9 mouse cellular contexts compared by ENCODE assay signal in the genomic region with DNA sequence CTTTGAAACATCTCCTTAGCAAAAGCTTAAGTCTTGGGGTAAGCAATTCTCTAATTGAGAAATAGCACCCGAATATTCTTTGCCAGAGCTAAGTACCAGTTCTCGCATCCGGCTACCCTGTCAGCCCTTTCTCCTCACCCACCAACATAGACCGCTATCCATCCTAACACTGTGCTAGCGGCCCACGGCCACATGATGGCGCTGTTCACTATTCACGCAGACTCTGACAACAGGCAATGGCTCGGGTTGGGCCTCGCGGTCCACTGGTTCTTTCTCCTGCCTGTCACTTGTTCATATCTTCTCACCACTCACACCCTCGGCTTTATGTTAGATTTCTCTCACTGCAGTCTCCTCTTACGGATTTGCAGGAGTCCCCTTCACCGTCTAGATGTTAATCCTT. TPM values are rescaled to one million over a fixed set of nuclear protein-coding genes. Genes with fewer than 3 reads are reported as not detected.
A peak's percentile ranks its signal among the peaks of the same experiment; 100 is the strongest.
DNase-seq lines count a peak whose midpoint lies in the region; ATAC-seq and TF ChIP-seq lines count a peak whose summit lies in the region.
"Had no signal": no experiment of that assay in that cellular context is flagged by ENCODE, and none has a peak within 500 bp of the region (broad histone marks: within the 10 kb centered on the region; RNA-seq: fewer than 3 reads in every experiment).

No protein-coding gene starts in this region.

- no peaks in the 10 kb centered on the region for H3K9me3 ChIP-seq in forebrain, postnatal 0 days (ENCODE audit: low read length)
- peaks cover 5% of the 10 kb centered on the region; the same call in 1 of the 2 replicates for H3K9me3 ChIP-seq in forebrain, embryonic 10.5 days
- H3K9me3 ChIP-seq in kidney, postnatal 0 days (replicated peaks; ENCODE audit: low read length): no peaks in the 10 kb centered on the region

- TF ChIP-seq POLR2A in cortical plate, adult 2 months (IDR thresholded peaks at IDR 0.05; ENCODE audit: extremely low read depth, insufficient read depth, low read length): no peak
- no peak for TF ChIP-seq POLR2A in testis, adult 2 months (IDR thresholded peaks at IDR 0.05; ENCODE audit: control insufficient read depth, low read depth, low read length)

- no peaks in the 10 kb centered on the region for H3K36me3 ChIP-seq in forebrain, postnatal 0 days (ENCODE audit: insufficient read depth)
- no peaks in the 10 kb centered on the region for H3K36me3 ChIP-seq in forebrain, embryonic 10.5 days (replicated peaks)
- H3K36me3 ChIP-seq in kidney, postnatal 0 days (ENCODE audit: insufficient read depth, low read length): no peaks in the 10 kb centered on the region
- H3K36me3 ChIP-seq in testis, adult 2 months (ENCODE audit: control insufficient read depth, insufficient read depth, low read length): no peaks in the 10 kb centered on the region

- no peaks in the 10 kb centered on the region for H3K27me3 ChIP-seq in forebrain, postnatal 0 days (ENCODE audit: insufficient read depth, low read length)
- H3K27me3 ChIP-seq in forebrain, embryonic 10.5 days (ENCODE audit: poor library complexity, severe bottlenecking): no peaks in the 10 kb centered on the region
- no peaks in the 10 kb centered on the region for H3K27me3 ChIP-seq in kidney, postnatal 0 days (ENCODE audit: insufficient read depth, low read length)
- no peaks in the 10 kb centered on the region for H3K27me3 ChIP-seq in testis, adult 2 months (ENCODE audit: control insufficient read depth, insufficient read depth, low read length)

- peak; percentile 53 for TF ChIP-seq CTCF in forebrain, postnatal 0 days (IDR thresholded peaks at IDR 0.05; ENCODE audit: low read depth)
- TF ChIP-seq CTCF in cortical plate, adult 2 months (IDR thresholded peaks at IDR 0.05; ENCODE audit: extremely low read depth, insufficient read depth, low read length): peak; percentile 36
- peak; percentile 75 for TF ChIP-seq CTCF in kidney, postnatal 0 days (IDR thresholded peaks at IDR 0.05; ENCODE audit: low read depth)
- peak; percentile 100 for TF ChIP-seq CTCF in testis, adult 2 months (IDR thresholded peaks at IDR 0.05; ENCODE audit: control insufficient read depth, insufficient read depth, insufficient replicate concordance, low read depth, low read length)

- no peaks in the 10 kb centered on the region for H3K4me1 ChIP-seq in forebrain, postnatal 0 days (ENCODE audit: insufficient read depth)
- H3K4me1 ChIP-seq in forebrain, embryonic 10.5 days: no peaks in the 10 kb centered on the region
- no peaks in the 10 kb centered on the region for H3K4me1 ChIP-seq in cortical plate, adult 2 months (ENCODE audit: control insufficient read depth, insufficient read depth, low read length)
- no peaks in the 10 kb centered on the region for H3K4me1 ChIP-seq in kidney, postnatal 0 days (replicated peaks; ENCODE audit: insufficient read depth, low read length)
- peaks cover 6% of the 10 kb centered on the region for H3K4me1 ChIP-seq in testis, adult 2 months (ENCODE audit: control insufficient read depth, insufficient read depth, low read length)

- no peak overlapping the region for H3K9ac ChIP-seq in forebrain, postnatal 0 days
- no peak overlapping the region for H3K9ac ChIP-seq in kidney, postnatal 0 days (ENCODE audit: low read depth, low read length)

- H3K4me2 ChIP-seq in forebrain, postnatal 0 days (ENCODE audit: low read depth): no peak overlapping the region
- no peak overlapping the region for H3K4me2 ChIP-seq in kidney, postnatal 0 days (ENCODE audit: low read length)

- no peak for DNase-seq in forebrain, postnatal 0 days
- no peak for DNase-seq in forebrain, embryonic 10.5 days (ENCODE audit: extremely low spot score, low spot score)
- peak; percentile 9 to 18 for DNase-seq in urinary bladder, adult 18-20 months (ENCODE audit: low spot score in 2 of 2)
- no peak for DNase-seq in urinary bladder, postnatal 10 days (ENCODE audit: low spot score)
- peak; percentile 49 for DNase-seq in kidney, postnatal 0 days (ENCODE audit: low spot score)
- peak; percentile 50 to 70 for DNase-seq in lung, postnatal 4 days

- no peak overlapping the region for H3K4me3 ChIP-seq in forebrain, postnatal 0 days (ENCODE audit: low read depth, low read length)
- no peak overlapping the region for H3K4me3 ChIP-seq in forebrain, embryonic 10.5 days
- no peak overlapping the region for H3K4me3 ChIP-seq in cortical plate, adult 2 months (ENCODE audit: insufficient read depth, low read length)
- no peak overlapping the region for H3K4me3 ChIP-seq in kidney, postnatal 0 days (replicated peaks; ENCODE audit: low read depth, low read length)
- no peak overlapping the region for H3K4me3 ChIP-seq in testis, adult 2 months (ENCODE audit: control insufficient read depth, low read depth, low read length)

- WGBS in forebrain, postnatal 0 days: 57% methylated on average over 14 of the region's 14 CpGs
- WGBS in forebrain, embryonic 10.5 days: 49% methylated on average over 14 of the region's 14 CpGs
- WGBS in kidney, postnatal 0 days: 50% methylated on average over 14 of the region's 14 CpGs

- no peak overlapping the region for H3K27ac ChIP-seq in forebrain, postnatal 0 days (ENCODE audit: low read depth, low read length)
- H3K27ac ChIP-seq in forebrain, embryonic 10.5 days: no peak overlapping the region
- no peak overlapping the region for H3K27ac ChIP-seq in cortical plate, adult 2 months (ENCODE audit: insufficient read depth, low read length)
- no peak overlapping the region for H3K27ac ChIP-seq in kidney, postnatal 0 days
- no peak overlapping the region for H3K27ac ChIP-seq in testis, adult 2 months (ENCODE audit: control insufficient read depth, insufficient read depth, low read depth, low read length)

- no peak for ATAC-seq in forebrain, postnatal 0 days
- 0 out of 2 replicates have a peak, but pooled peaks have one; percentile 46 for ATAC-seq in kidney, postnatal 0 days (replicated peaks; ENCODE audit: low FRiP score, low read depth)

RNA-seq across cellular contexts. Expression of gene Pla2g12a, which starts 14.7 kb away (rescaled TPM):
- 28.4 and 28.7 TPM in 2 replicates for total RNA-seq in forebrain, postnatal 0 days (2014; rRNA removed)
- polyA plus RNA-seq in forebrain, postnatal 0 days (2015; fragmentation: Nextera tagmentation; extraction: Ambion mirVana): 51.7 and 55.3 TPM in 2 replicates
- 37.1 and 39.3 TPM in 2 replicates for polyA plus RNA-seq in forebrain, embryonic 10.5 days (2016; fragmentation: Nextera tagmentation; extraction: Ambion mirVana)
- 27.9 and 29.0 TPM in 2 replicates for polyA plus RNA-seq in cortical plate, adult 2 months (2012; rRNA removed)
- 55.4 and 57.1 TPM in 2 replicates for polyA plus RNA-seq in kidney, postnatal 0 days (2015; fragmentation: Nextera tagmentation; extraction: Ambion mirVana)
- 75.4 and 94.8 TPM in 2 replicates for polyA plus RNA-seq in testis, adult 2 months (2012; rRNA removed)

RNA-seq across cellular contexts. Expression of gene Cfi, which starts 28.0 kb away (rescaled TPM):
- not detected in 2 replicates for total RNA-seq in forebrain, postnatal 0 days (2014; rRNA removed)
- polyA plus RNA-seq in forebrain, postnatal 0 days (2015; fragmentation: Nextera tagmentation; extraction: Ambion mirVana): 0.24 and 0.33 TPM in 2 replicates
- polyA plus RNA-seq in forebrain, embryonic 10.5 days (2016; fragmentation: Nextera tagmentation; extraction: Ambion mirVana): 0.20 and 0.52 TPM in 2 replicates
- polyA plus RNA-seq in cortical plate, adult 2 months (2012; rRNA removed): 0.04 TPM in 1 of 2 replicates, not detected in the other
- polyA plus RNA-seq in kidney, postnatal 0 days (2015; fragmentation: Nextera tagmentation; extraction: Ambion mirVana): 27.3 and 27.4 TPM in 2 replicates
- 0.14 and 0.20 TPM in 2 replicates for polyA plus RNA-seq in testis, adult 2 months (2012; rRNA removed)

RNA-seq across cellular contexts. Expression of gene Gar1, which starts 32.5 kb away (rescaled TPM):
- 7.1 and 9.0 TPM in 2 replicates for total RNA-seq in forebrain, postnatal 0 days (2014; rRNA removed)
- 30.9 and 37.3 TPM in 2 replicates for polyA plus RNA-seq in forebrain, postnatal 0 days (2015; fragmentation: Nextera tagmentation; extraction: Ambion mirVana)
- polyA plus RNA-seq in forebrain, embryonic 10.5 days (2016; fragmentation: Nextera tagmentation; extraction: Ambion mirVana): 112 and 124 TPM in 2 replicates
- polyA plus RNA-seq in cortical plate, adult 2 months (2012; rRNA removed): 50.9 and 51.4 TPM in 2 replicates
- 56.9 and 62.5 TPM in 2 replicates for polyA plus RNA-seq in kidney, postnatal 0 days (2015; fragmentation: Nextera tagmentation; extraction: Ambion mirVana)
- 43.1 and 49.6 TPM in 2 replicates for polyA plus RNA-seq in testis, adult 2 months (2012; rRNA removed)

RNA-seq across cellular contexts. Expression of gene Casp6, which starts 37.5 kb away (rescaled TPM):
- total RNA-seq in forebrain, postnatal 0 days (2014; rRNA removed): 4.6 and 8.1 TPM in 2 replicates
- polyA plus RNA-seq in forebrain, postnatal 0 days (2015; fragmentation: Nextera tagmentation; extraction: Ambion mirVana): 17.6 and 19.7 TPM in 2 replicates
- polyA plus RNA-seq in forebrain, embryonic 10.5 days (2016; fragmentation: Nextera tagmentation; extraction: Ambion mirVana): 71.1 and 74.9 TPM in 2 replicates
- polyA plus RNA-seq in cortical plate, adult 2 months (2012; rRNA removed): 13.8 and 15.7 TPM in 2 replicates
- 80.6 and 81.2 TPM in 2 replicates for polyA plus RNA-seq in kidney, postnatal 0 days (2015; fragmentation: Nextera tagmentation; extraction: Ambion mirVana)
- 15.9 and 17.9 TPM in 2 replicates for polyA plus RNA-seq in testis, adult 2 months (2012; rRNA removed)

RNA-seq across cellular contexts. Expression of gene Rrh, which starts 41.3 kb away (rescaled TPM):
- 0.38 and 2.8 TPM in 2 replicates for total RNA-seq in forebrain, postnatal 0 days (2014; rRNA removed)
- 0.11 and 0.15 TPM in 2 replicates for polyA plus RNA-seq in forebrain, postnatal 0 days (2015; fragmentation: Nextera tagmentation; extraction: Ambion mirVana)
- 0.37 and 0.41 TPM in 2 replicates for polyA plus RNA-seq in forebrain, embryonic 10.5 days (2016; fragmentation: Nextera tagmentation; extraction: Ambion mirVana)
- polyA plus RNA-seq in cortical plate, adult 2 months (2012; rRNA removed): 0.42 and 0.55 TPM in 2 replicates
- polyA plus RNA-seq in kidney, postnatal 0 days (2015; fragmentation: Nextera tagmentation; extraction: Ambion mirVana): 0.15 and 0.33 TPM in 2 replicates
- 0.28 and 0.42 TPM in 2 replicates for polyA plus RNA-seq in testis, adult 2 months (2012; rRNA removed)
- polyA plus RNA-seq: gonadal fat pad, adult 2 months had no signal

Comparison
In these comparisons a context has a peak if more than half of its experiments do, and no peak if none do; other contexts are left out.
1. DNase-seq: peak in urinary bladder, adult 18-20 months (2 of 2), kidney, postnatal 0 days (single experiment) and lung, postnatal 4 days (2 of 2); none in forebrain, postnatal 0 days (single experiment), forebrain, embryonic 10.5 days (single experiment) and urinary bladder, postnatal 10 days (single experiment).
2. CTCF ChIP-seq: peak in every context shown above with its lines; median percentile 100 in testis, adult 2 months; 75 in kidney, postnatal 0 days; 53 in forebrain, postnatal 0 days; 36 in cortical plate, adult 2 months.
3. RNA of gene Cfi, which starts 28.0 kb away (polyA plus RNA-seq): 27.3 to 27.4 TPM in kidney, postnatal 0 days; 0.24 to 0.33 TPM in forebrain, postnatal 0 days, 0.20 to 0.52 TPM in forebrain, embryonic 10.5 days, 0.14 to 0.20 TPM in testis, adult 2 months and 0.04 TPM in cortical plate, adult 2 months; every median in the first group is over 10 times any median in the second.